Mouse (Mus musculus) mouse embryonic stem cell (cell line): Measurements from ENCODE around the gene Khk.

Experiments used
- in situ Hi-C, 2 experiments: fragments of 300-500 bp; cut with MboI; formaldehyde crosslinking; loops; 1 replicate in 1 of 2; 3 replicates in 1 of 2; pipeline ENCODE4 v1.14.3; 2019 to 2020; ENCODE audit warnings: low sequenced_read_pairs in 2 of 2, low pct_unique_long_range_greater_than_20kb in 1 of 2, mixed read lengths in 1 of 2; ENCODE audit not compliant: unreplicated experiment in 1 of 2

Gene Khk

DNA sequence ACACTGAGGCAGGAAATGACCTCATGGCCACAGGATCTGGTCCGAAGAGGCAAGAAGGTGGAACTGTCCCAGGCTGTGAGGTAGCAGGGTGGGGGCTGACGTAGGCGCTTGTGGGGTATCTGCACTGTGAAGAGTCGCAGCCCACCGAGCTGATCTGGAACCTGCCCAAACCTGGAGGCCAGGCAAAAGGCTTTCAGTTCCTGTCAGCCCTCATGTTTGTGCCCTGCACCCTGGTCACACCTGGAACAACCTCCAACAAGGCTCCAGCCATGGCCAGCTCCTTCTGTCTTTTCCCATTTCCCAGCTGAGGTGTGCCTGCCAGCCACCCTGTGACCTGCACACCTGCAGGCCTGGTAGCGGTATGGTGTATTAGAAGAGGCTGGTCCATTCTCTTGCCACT is 36.7 kb downstream of the Khk start:
- in situ Hi-C loops: no loop called here

GRCm38 (mm10) chr5:30959198-30959854 is 38.1 kb downstream of the Khk start:
- in situ Hi-C loops: no loop called here

GRCm38 (mm10) chr5:30959966-30960501 is 38.8 kb downstream of the Khk start, which contains the start of gene Preb:
TSS of gene Preb (minus strand) at chr5:30960361.
- in situ Hi-C loops: no loop called here

- in situ Hi-C loops: no loop called here
Observed at GRCm38 (mm10) chr5:30960814-30961213, 39.6 kb downstream of the Khk start.

DNA sequence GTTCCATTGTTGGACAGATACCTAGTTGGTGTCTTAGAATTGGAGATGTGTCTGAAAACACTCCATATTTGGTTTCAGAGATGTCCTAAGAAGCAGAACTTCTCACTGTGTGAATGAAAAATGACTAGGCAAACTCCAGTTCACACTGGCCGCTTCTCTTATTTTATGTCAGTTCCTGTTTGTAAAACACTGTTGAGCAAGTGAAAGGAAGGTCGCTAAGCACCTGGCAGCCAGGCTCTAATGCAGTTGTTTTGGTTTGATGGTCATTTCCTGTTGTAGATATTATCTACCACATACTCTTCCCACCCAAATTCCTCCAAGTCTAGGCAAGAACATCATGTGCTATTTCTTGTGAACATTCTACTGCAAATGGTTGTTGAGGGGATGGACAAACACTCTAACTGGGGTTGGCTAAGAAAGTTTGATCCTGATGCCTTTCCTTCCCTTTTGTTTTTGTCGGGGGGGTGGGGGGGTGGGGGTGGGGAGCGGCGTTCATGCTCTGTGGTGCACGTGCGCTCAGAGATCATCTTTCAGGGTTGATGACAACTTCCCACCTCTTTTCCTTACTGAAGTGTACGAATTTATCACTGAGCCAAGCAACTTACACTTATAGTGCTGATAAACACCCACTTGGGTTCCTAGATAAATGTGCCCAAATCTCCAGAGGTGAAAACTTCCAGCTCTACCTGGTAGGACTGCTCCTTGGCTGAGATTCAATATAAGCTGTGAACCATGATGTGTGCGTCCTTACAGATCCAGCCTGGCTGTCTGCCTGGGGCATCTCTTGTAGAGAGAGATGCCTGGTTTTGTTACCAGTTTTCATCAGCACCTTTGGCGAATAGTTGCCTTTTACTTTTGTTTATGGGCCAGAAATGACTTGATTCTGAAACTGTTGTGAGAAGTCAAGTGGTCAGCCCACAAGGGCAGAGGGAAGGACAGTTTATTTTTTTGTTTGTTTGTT is 40.6 kb downstream of the Khk start:
- in situ Hi-C loops: no loop called here

DNA sequence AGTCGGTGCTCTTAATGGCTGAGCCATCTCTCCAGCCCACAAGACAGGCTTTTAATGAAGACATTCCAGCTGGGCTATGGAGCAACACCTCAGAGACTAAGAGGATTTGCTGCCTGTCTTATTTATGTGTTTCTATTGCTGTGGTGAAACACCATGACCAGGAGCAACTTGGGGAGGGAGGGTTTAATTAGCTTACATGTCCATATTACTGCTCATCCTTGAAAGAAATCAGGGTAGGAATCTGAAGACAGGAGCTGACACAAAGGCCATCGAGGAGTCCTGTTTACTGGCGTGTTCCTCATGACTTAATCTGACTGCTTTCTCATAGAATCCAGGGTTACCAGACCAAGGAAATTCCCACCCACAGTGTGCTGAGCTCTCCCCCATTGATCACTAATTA is 42.7 kb downstream of the Khk start:
- in situ Hi-C loops: no loop called here

GRCm38 (mm10) chr5:30966189-30966588 is 45.0 kb downstream of the Khk start:
- in situ Hi-C loops: no loop called here

DNA sequence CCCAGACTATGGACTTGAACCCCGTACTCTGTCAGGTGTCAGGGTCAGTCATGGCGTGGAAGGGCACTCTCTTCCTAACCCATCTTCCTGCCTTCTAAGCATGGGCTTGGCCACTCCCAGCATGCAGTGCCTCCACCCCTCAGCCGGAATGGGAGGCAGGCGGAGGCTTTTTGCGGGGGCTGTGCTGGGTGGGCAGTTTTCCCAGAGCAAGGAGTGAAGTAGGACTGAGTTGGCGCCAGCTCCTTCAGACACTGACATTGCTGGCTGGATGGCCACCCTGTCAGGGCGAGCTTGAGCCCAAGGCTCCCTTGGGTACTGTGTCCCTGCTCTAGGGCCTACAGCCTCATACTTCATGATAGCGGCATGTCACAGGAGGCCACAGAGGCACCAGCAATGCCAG is 47.2 kb downstream of the Khk start, which contains the start of gene Tcf23:
Gene Tcf23 (plus strand): TSS at position 247 of the 400 bp plus-strand sequence.
- in situ Hi-C loops: no loop called here

- in situ Hi-C loops: no loop called here
Observed at GRCm38 (mm10) chr5:30969440-30969839, 48.2 kb downstream of the Khk start.

GRCm38 (mm10) chr5:30974870-30975656 is 53.8 kb downstream of the Khk start:
- in situ Hi-C loops: no loop called here
